Mouse (Mus musculus) myocyte (in vitro differentiated cells): ENCODE data around the gene Usp2. TPM values are rescaled to one million over a fixed set of nuclear protein-coding genes. Genes with fewer than 3 reads are reported as not detected.

Source experiments
- H3K27me3 ChIP-seq: one replicate; pipeline ENCODE4 v1.6.1; 2011; ENCODE audit not compliant: control insufficient read depth, insufficient read depth, insufficient read length
- H3K36me3 ChIP-seq: one replicate; pipeline ENCODE4 v1.6.1; 2011; ENCODE audit not compliant: control insufficient read depth, insufficient read depth
- H3K4me2 ChIP-seq: one replicate; pipeline ENCODE4 v1.6.1; 2011; ENCODE audit warnings: low read depth, control low read depth
- H3K4me3 ChIP-seq: one replicate; pipeline ENCODE4 v1.5.1; 2011; ENCODE audit warnings: mild to moderate bottlenecking, control low read depth, moderate library complexity
- H3K79me2 ChIP-seq: one replicate; pipeline ENCODE4 v1.6.1; 2011; ENCODE audit not compliant: control insufficient read depth, insufficient read depth
- H3ac ChIP-seq: one replicate; pipeline ENCODE4 v1.6.1; 2011; ENCODE audit not compliant: control insufficient read depth, insufficient read length
- CEBPB ChIP-seq: IDR thresholded peaks from 2 replicates; pipeline ENCODE4 v1.6.1; 2011; ENCODE audit warnings: mild to moderate bottlenecking, moderate library complexity; ENCODE audit not compliant: poor library complexity, insufficient read depth, severe bottlenecking
- E2F4 ChIP-seq: IDR thresholded peaks from one replicate; pipeline ENCODE4 v1.6.1; 2011; ENCODE audit warnings: mild to moderate bottlenecking, control low read depth, moderate library complexity; ENCODE audit not compliant: insufficient read depth
- MAX ChIP-seq: IDR thresholded peaks from one replicate; pipeline ENCODE4 v1.6.1; 2011; ENCODE audit warnings: low read depth, mild to moderate bottlenecking, control low read depth
- MYOD1 ChIP-seq, 3 experiments: IDR thresholded peaks; one replicate each; pipeline ENCODE4 v1.6.1; 2011; ENCODE audit warnings: control low read depth in 2 of 3, low read depth in 2 of 3, mild to moderate bottlenecking in 2 of 3, moderate library complexity in 1 of 3; ENCODE audit not compliant: insufficient read length in 2 of 3, control insufficient read depth in 1 of 3
- MYOG ChIP-seq, 3 experiments: IDR thresholded peaks; one replicate each; pipeline ENCODE4 v1.6.1; 2011; ENCODE audit warnings: control low read depth in 2 of 3, low read depth in 2 of 3, mild to moderate bottlenecking in 2 of 3; ENCODE audit not compliant: insufficient read length in 2 of 3, control insufficient read depth in 1 of 3, insufficient read depth in 1 of 3
- POLR2A ChIP-seq: IDR thresholded peaks from one replicate; pipeline ENCODE4 v1.6.1; 2011; ENCODE audit warnings: low read depth, mild to moderate bottlenecking, control low read depth, moderate library complexity; ENCODE audit not compliant: insufficient read length
- POLR2AphosphoS2 ChIP-seq: IDR thresholded peaks from one replicate; pipeline ENCODE4 v1.6.1; 2011; ENCODE audit warnings: low read depth, control low read depth; ENCODE audit not compliant: insufficient read length
- REST ChIP-seq: IDR thresholded peaks from one replicate; pipeline ENCODE4 v1.6.1; 2011; ENCODE audit warnings: mild to moderate bottlenecking, control low read depth, moderate library complexity; ENCODE audit not compliant: insufficient read depth, insufficient read length
- SRF ChIP-seq: IDR thresholded peaks from one replicate; pipeline ENCODE4 v1.6.1; 2011; ENCODE audit warnings: low read depth; ENCODE audit not compliant: control insufficient read depth, insufficient read length
- TCF12 ChIP-seq: IDR thresholded peaks from one replicate; pipeline ENCODE4 v1.6.1; 2011; ENCODE audit warnings: mild to moderate bottlenecking, control low read depth; ENCODE audit not compliant: poor library complexity, insufficient read depth, severe bottlenecking
- TCF3 ChIP-seq: IDR thresholded peaks from one replicate; pipeline ENCODE4 v1.6.1; 2011; ENCODE audit warnings: low read depth, control low read depth; ENCODE audit not compliant: insufficient read length
- USF1 ChIP-seq: IDR thresholded peaks from one replicate; pipeline ENCODE4 v1.6.1; 2011; ENCODE audit warnings: low read depth, mild to moderate bottlenecking, control low read depth, moderate library complexity
- polyA plus RNA-seq: library from polyadenylated mRNA; unstranded; fragments of >200 nt; fragmentation: generic; extraction: Trizol; gene quantifications from one replicate; pipeline ENCODE4 v1.2.1, GENCODE M21; 2012; ENCODE audit warnings: missing spikeins

The Usp2 gene
- polyA plus RNA-seq, 1 experiment: 17.0 TPM

- H3K79me2 ChIP-seq: no peaks in the 10 kb centered on the region
- H3K27me3 ChIP-seq: no peaks in the 10 kb centered on the region
- H3K4me2 ChIP-seq: no peak overlapping the region
- H3ac ChIP-seq: no peak overlapping the region
- no peak for TF ChIP-seq SRF
- no peak for TF ChIP-seq TCF3
- TF ChIP-seq USF1: no peak
- TF ChIP-seq MYOD1 (IDR thresholded peaks at IDR 0.05; ENCODE audit: control insufficient read depth in 1 of 3, insufficient read length in 2 of 3, low read depth in 2 of 3): no peak
- TF ChIP-seq POLR2AphosphoS2: no peak
- TF ChIP-seq MAX: no peak
- no peak for TF ChIP-seq CEBPB
- no peak for TF ChIP-seq MYOG (IDR thresholded peaks at IDR 0.05; ENCODE audit: control insufficient read depth in 1 of 3, insufficient read depth in 1 of 3, insufficient read length in 2 of 3, low read depth in 2 of 3)
- TF ChIP-seq REST: no peak
- TF ChIP-seq POLR2A: no peak
- TF ChIP-seq TCF12: no peak
- no peak for TF ChIP-seq E2F4
- H3K36me3 ChIP-seq: no peaks in the 10 kb centered on the region
- H3K4me3 ChIP-seq: no peak overlapping the region
Observed at GRCm38 (mm10) chr9:44065177-44065576, 1.6 kb upstream of the Usp2 start.

GRCm38 (mm10) chr9:44067241-44067959, 579 bp downstream of the Usp2 start:
- Histone ChIP-seq H3K4me2 (peak overlapping the region; percentile 84), H3K27me3 (no peaks in the 10 kb centered on the region)

GRCm38 (mm10) chr9:44067960-44068330, 1.1 kb downstream of the Usp2 start:
- Histone ChIP-seq H3K4me3 (peak overlapping the region; percentile 27), H3K79me2 (no peaks in the 10 kb centered on the region), H3ac (no peak overlapping the region), H3K4me2 (peak overlapping the region; percentile 21), H3K36me3 (no peaks in the 10 kb centered on the region), H3K27me3 (no peaks in the 10 kb centered on the region)
- TF ChIP-seq SRF: no peak
- no peak for TF ChIP-seq USF1
- TF ChIP-seq REST: no peak
- TF ChIP-seq CEBPB: no peak
- TF ChIP-seq POLR2A: no peak
- TF ChIP-seq MAX: no peak
- no peak for TF ChIP-seq TCF12
- TF ChIP-seq TCF3: no peak
- no peak for TF ChIP-seq MYOD1 (IDR thresholded peaks at IDR 0.05; ENCODE audit: control insufficient read depth in 1 of 3, insufficient read length in 2 of 3, low read depth in 2 of 3)
- TF ChIP-seq POLR2AphosphoS2: no peak
- no peak for TF ChIP-seq E2F4
- TF ChIP-seq MYOG (IDR thresholded peaks at IDR 0.05; ENCODE audit: control insufficient read depth in 1 of 3, insufficient read depth in 1 of 3, insufficient read length in 2 of 3, low read depth in 2 of 3): no peak

More at GRCm38 (mm10) chr9:44067241-44067959, 579 bp downstream of the Usp2 start:
- H3K79me2 ChIP-seq: no peaks in the 10 kb centered on the region
- H3K4me3 ChIP-seq: peak overlapping the region; percentile 27
- no peaks in the 10 kb centered on the region for H3K36me3 ChIP-seq
- TF ChIP-seq MYOD1 (IDR thresholded peaks at IDR 0.05; ENCODE audit: control insufficient read depth in 1 of 3, insufficient read length in 2 of 3, low read depth in 2 of 3) (peak in 1 of 3 experiments; percentile 2), MAX (no peak), TCF3 (no peak), SRF (no peak), MYOG (IDR thresholded peaks at IDR 0.05; ENCODE audit: control insufficient read depth in 1 of 3, insufficient read depth in 1 of 3, insufficient read length in 2 of 3, low read depth in 2 of 3) (no peak), REST (no peak)
- H3ac ChIP-seq: peak overlapping the region; percentile 0

GRCm38 (mm10) chr9:44069252-44069651, 2.4 kb downstream of the Usp2 start:
- no peaks in the 10 kb centered on the region for H3K36me3 ChIP-seq
- H3K79me2 ChIP-seq: no peaks in the 10 kb centered on the region
- no peaks in the 10 kb centered on the region for H3K27me3 ChIP-seq
- H3K4me3 ChIP-seq: peak overlapping the region; percentile 7
- no peak for TF ChIP-seq MAX
- no peak overlapping the region for H3ac ChIP-seq
- H3K4me2 ChIP-seq: peak overlapping the region; percentile 63

GRCm38 (mm10) chr9:44070113-44070843, 3.5 kb downstream of the Usp2 start:
- H3K36me3 ChIP-seq: no peaks in the 10 kb centered on the region
- H3K27me3 ChIP-seq: no peaks in the 10 kb centered on the region
- no peak for TF ChIP-seq REST
- no peak for TF ChIP-seq MYOG (IDR thresholded peaks at IDR 0.05; ENCODE audit: control insufficient read depth in 1 of 3, insufficient read depth in 1 of 3, insufficient read length in 2 of 3, low read depth in 2 of 3)
- TF ChIP-seq POLR2AphosphoS2: no peak
- no peak for TF ChIP-seq CEBPB
- no peak for TF ChIP-seq MAX
- TF ChIP-seq TCF12: no peak
- TF ChIP-seq TCF3: no peak
- no peak for TF ChIP-seq E2F4
- TF ChIP-seq MYOD1 (IDR thresholded peaks at IDR 0.05; ENCODE audit: control insufficient read depth in 1 of 3, insufficient read length in 2 of 3, low read depth in 2 of 3): no peak
- no peak for TF ChIP-seq POLR2A
- TF ChIP-seq SRF: no peak
- no peak for TF ChIP-seq USF1
- H3ac ChIP-seq: no peak overlapping the region
- H3K4me3 ChIP-seq: peak overlapping the region; percentile 7
- H3K4me2 ChIP-seq: peak overlapping the region; percentile 63
- no peaks in the 10 kb centered on the region for H3K79me2 ChIP-seq
